Mouse (Mus musculus) limb, embryonic 12.5 days (tissue): Measurements from ENCODE around the gene Ms4a15. TPM values are rescaled to one million over a fixed set of nuclear protein-coding genes. Genes with fewer than 3 reads are reported as not detected.
A peak's percentile ranks its signal among the peaks of the same experiment; 100 is the strongest.

Experiments
- ATAC-seq: fragments of 200-750 bp; cut with Nextera tagmentation; 2 replicates; pipeline ENCODE4 v1.8.0; 2017; ENCODE audit warnings: low read depth, moderate TSS enrichment; ENCODE audit not compliant: insufficient number of reproducible peaks, insufficient read depth, low FRiP score, low TSS enrichment
- H3K27ac ChIP-seq: fragments of 300-500 bp; sonication (generic); 2 replicates; pipeline ENCODE4 v1.5.1; 2016; ENCODE audit warnings: mild to moderate bottlenecking, moderate library complexity
- H3K27me3 ChIP-seq: fragments of 300-500 bp; sonication (generic); 2 replicates; pipeline ENCODE4 v1.6.1; 2016; ENCODE audit warnings: mild to moderate bottlenecking, moderate library complexity
- H3K36me3 ChIP-seq: fragments of 300-500 bp; sonication (generic); 2 replicates; pipeline ENCODE4 v1.6.1; 2016; ENCODE audit warnings: mild to moderate bottlenecking, moderate library complexity
- H3K4me1 ChIP-seq: fragments of 300-500 bp; sonication (generic); replicated peaks from 2 replicates; pipeline ENCODE4 v1.6.1; 2016
- H3K4me2 ChIP-seq: fragments of 300-500 bp; sonication (generic); 2 replicates; pipeline ENCODE4 v1.6.1; 2016; ENCODE audit warnings: mild to moderate bottlenecking, moderate library complexity
- H3K4me3 ChIP-seq: fragments of 300-500 bp; sonication (generic); replicated peaks from 2 replicates; pipeline ENCODE4 v1.5.1; 2016; ENCODE audit warnings: mild to moderate bottlenecking
- H3K9ac ChIP-seq: fragments of 300-500 bp; sonication (generic); replicated peaks from 2 replicates; pipeline ENCODE4 v1.6.1; 2016; ENCODE audit warnings: mild to moderate bottlenecking, moderate library complexity
- H3K9me3 ChIP-seq: fragments of 300-500 bp; sonication (generic); 2 replicates; pipeline ENCODE4 v1.6.1; 2016; ENCODE audit warnings: mild to moderate bottlenecking, moderate library complexity
- WGBS: fragments of 180-500 bp; shearing (Covaris S2); methylation state at CpG from one replicate; pipeline ENCODE4 v1.1.7; 2016; 5-methylcytosine and 5-hydroxymethylcytosine counted together
- polyA plus RNA-seq: library from polyadenylated mRNA; unstranded; fragments of >200 nt; fragmentation: Nextera tagmentation; extraction: Ambion mirVana; gene quantifications from 2 replicates; pipeline ENCODE4 v1.2.1, GENCODE M21; 2016

Ms4a15 gene
- polyA plus RNA-seq, 1 experiment from 2014 or later, result not detected

DNA sequence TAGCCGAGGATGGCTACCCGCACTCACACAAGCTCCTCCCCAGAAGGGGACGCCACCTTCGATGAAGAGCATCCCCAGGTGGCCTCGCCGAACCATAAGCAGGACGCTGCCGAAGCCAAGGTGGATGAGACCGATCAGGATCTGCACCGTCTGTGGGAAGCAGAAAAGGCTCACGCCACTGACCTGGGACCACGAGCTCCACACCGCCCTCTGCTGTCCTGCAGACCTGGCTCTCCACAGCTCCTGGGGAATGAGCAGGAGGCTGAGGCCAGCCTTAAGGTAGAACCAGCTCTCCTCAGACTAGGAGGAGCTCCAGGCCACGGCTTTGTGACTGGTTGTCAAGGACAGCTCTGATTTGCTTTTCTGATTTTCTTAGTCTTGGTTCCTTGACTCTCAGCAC, 9.9 kb downstream of the Ms4a15 start:
- Histone ChIP-seq H3K27me3 (no peaks in the 10 kb centered on the region), H3K9me3 (no peaks in the 10 kb centered on the region), H3K9ac (no peak overlapping the region), H3K4me3 (no peak overlapping the region; the same call in 1 of the 2 replicates), H3K4me2 (peak overlapping the region; percentile 40), H3K4me1 (peaks cover 3% of the 10 kb centered on the region; the same call in 1 of the 2 replicates), H3K36me3 (no peaks in the 10 kb centered on the region), H3K27ac (no peak overlapping the region)
- no peak for ATAC-seq
- WGBS, result 27% methylated on average over 14 of the region's 14 CpGs

DNA sequence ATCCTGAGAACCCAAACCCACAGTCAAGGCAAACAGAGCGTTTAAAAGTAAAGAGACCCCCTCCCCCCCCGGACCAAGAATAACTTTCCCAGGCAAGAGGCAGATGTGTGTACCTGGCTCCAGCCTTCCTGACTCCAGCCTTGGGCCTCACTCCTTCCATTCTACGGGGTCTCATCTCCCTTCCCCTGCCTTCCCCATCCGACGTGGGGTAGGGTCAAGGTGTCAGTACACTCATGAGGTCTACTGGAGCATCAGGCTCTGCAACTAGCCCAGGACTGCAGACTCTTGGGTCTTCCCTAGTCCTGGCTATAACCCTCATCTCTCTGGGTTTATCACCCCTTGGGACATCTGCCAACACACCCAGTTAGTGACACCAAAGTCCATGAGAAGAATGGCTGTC, 12.8 kb downstream of the Ms4a15 start:
- H3K9ac ChIP-seq, result no peak overlapping the region
- 85% methylated on average over 5 of the region's 5 CpGs for WGBS
- H3K4me3 ChIP-seq, result no peak overlapping the region
- peaks cover 3% of the 10 kb centered on the region; the same call in 1 of the 2 replicates for H3K4me1 ChIP-seq
- no peaks in the 10 kb centered on the region for H3K36me3 ChIP-seq
- H3K4me2 ChIP-seq, result no peak overlapping the region
- ATAC-seq, result no peak
- H3K27ac ChIP-seq, result no peak overlapping the region
- no peaks in the 10 kb centered on the region for H3K27me3 ChIP-seq
- no peaks in the 10 kb centered on the region for H3K9me3 ChIP-seq

DNA sequence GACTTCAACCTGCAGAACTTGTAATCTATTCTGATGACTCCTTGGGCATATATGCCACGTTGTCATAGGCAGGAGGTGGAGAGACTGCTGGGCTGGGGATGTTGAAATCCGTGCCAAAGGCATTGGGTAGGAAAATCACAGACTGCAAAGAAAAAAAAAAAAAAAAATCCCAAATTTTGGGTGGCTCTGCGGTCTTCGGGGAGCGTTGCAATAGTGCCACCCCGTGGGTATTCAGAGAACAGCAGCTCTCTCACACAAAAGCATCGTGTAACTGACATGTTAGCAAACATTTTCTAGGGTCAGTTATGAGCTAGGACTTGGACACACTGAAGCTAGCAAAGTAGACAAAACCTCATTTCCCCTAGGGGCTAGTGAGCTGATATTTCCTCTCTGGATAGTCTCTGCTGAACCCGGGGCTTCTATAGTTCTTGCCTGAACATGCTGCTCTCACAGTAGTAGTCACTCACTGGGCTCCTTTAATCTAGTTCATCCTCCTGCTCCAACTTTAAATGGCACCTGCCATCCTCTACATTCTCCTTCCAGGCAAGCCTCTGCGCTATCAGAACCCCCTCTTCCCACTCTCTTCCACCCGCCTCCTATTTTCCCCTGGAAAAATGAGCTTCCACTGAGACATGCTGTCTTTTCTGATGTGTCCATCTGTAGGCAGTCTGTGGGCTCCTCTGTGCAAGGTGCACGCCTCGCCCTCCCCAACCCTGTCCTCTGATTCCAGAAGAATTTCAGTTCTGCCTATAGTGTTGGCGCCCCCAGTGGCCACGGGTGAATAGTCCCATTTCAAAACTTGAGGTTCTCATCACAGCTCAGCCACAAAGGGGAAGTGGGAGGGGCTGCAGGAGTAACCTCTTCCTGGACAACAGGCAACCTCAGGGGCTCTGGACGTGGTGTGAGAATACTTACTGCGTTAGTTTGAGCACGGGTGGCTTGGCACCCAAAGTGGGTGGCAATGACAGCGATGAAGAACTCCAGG, 13.6 kb downstream of the Ms4a15 start:
- no peak overlapping the region for H3K27ac ChIP-seq
- 14% methylated on average over 18 of the region's 18 CpGs for WGBS
- no peaks in the 10 kb centered on the region for H3K9me3 ChIP-seq
- H3K4me1 ChIP-seq, result peaks cover 3% of the 10 kb centered on the region; the same call in 1 of the 2 replicates
- no peaks in the 10 kb centered on the region for H3K36me3 ChIP-seq
- ATAC-seq, result 0 out of 2 replicates have a peak, but pooled peaks have one; percentile 29
- no peak overlapping the region for H3K4me3 ChIP-seq
- no peak overlapping the region for H3K4me2 ChIP-seq
- no peaks in the 10 kb centered on the region for H3K27me3 ChIP-seq
- H3K9ac ChIP-seq, result no peak overlapping the region

DNA sequence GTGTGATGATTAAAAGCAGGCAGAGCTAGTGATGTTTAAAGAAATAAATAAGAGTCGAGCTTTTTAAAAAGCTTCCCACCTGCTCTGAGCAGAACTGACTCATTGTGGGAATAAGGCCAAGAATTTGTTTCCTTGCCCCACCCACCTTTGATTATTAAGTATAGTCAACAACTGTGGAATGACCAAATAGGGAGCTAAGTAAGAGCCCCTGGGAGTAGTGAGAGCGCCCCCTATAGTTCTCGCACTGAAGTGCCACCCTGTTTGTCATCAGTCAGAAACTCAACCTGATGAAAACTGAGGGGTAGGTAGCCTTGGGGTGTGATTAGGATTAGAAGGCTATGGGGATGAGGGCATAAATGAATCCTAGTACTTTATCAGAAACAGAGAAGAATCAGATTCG, 16.7 kb downstream of the Ms4a15 start:
- no peak overlapping the region for H3K9ac ChIP-seq
- no peak for ATAC-seq
- no peak overlapping the region for H3K4me3 ChIP-seq
- no peak overlapping the region for H3K27ac ChIP-seq
- no peak overlapping the region for H3K4me2 ChIP-seq
- 58% methylated on average over 4 of the region's 4 CpGs for WGBS
- no peaks in the 10 kb centered on the region for H3K36me3 ChIP-seq
- 0 out of 2 replicates have a peak, but pooled peaks cover 6% of the 10 kb centered on the region for H3K9me3 ChIP-seq
- H3K4me1 ChIP-seq, result no peaks in the 10 kb centered on the region
- H3K27me3 ChIP-seq, result no peaks in the 10 kb centered on the region

DNA sequence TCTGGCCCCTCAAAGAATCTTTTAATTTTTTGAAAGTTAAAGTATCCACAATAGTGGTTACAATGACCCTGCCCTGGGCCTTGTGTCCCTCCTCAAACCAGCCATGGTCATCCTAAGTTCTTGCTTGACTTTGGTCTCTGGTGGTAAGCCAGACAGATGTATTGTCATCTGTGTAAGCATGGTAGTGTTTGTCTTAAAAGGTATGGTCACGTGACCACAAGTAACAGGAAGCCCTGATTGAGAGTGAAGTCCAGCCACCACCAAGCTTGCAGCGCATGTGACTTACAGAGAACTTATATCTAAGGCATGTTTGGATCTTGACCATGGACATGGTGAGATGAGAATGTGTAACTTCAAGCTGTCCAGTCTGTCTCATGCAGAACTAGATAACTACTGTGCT, 17.9 kb downstream of the Ms4a15 start:
- no peak overlapping the region for H3K4me3 ChIP-seq
- no peaks in the 10 kb centered on the region for H3K4me1 ChIP-seq
- no peaks in the 10 kb centered on the region for H3K27me3 ChIP-seq
- no peaks in the 10 kb centered on the region for H3K36me3 ChIP-seq
- no peak overlapping the region for H3K4me2 ChIP-seq
- H3K9ac ChIP-seq, result no peak overlapping the region
- 83% methylated on average over 2 of the region's 2 CpGs for WGBS
- H3K9me3 ChIP-seq, result 0 out of 2 replicates have a peak, but pooled peaks cover 6% of the 10 kb centered on the region
- H3K27ac ChIP-seq, result no peak overlapping the region
- no peak for ATAC-seq

DNA sequence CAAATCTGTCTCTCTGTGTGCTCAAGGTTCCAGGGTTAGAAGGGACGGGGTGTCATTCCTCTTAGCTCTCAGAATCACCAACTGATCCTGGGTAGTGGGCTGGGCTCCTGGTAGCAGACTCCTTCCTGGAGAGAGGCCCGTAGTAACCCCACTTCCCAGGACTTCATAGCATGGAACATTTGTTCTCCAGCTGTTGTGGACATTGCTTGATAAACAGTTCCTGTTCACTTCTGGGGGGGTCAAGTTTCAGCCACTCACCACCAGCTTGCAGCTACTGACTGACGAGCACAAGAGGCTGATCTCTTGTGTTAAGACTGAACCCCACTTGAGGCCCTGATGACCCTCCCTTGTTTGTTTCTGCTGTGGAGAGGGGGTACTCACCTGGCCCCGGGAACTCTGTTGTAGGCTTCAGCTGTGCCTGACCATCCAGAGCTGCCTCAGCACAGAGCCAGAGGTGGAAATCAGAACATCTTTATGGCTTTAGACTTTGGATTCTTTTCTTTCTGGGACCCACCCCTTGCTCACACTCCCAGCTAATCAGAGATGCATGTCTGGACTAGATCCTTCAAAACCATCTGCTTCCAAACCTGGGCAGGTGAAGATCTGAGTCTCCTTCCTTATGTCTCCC, 18.7 kb downstream of the Ms4a15 start, which contains the start of gene Ms4a10:
Gene Ms4a10, minus strand, starts transcription at position 433 of the 628 bp plus-strand sequence.
- Histone ChIP-seq H3K4me3 (no peak within 1 kb of the TSS), H3K36me3 (no peaks in the 10 kb centered on the region), H3K4me2 (no peak within 1 kb of the TSS), H3K9ac (no peak within 1 kb of the TSS), H3K4me1 (no peaks in the 10 kb centered on the region), H3K27ac (no peak within 1 kb of the TSS; the same call in 1 of the 2 replicates), H3K9me3 (0 out of 2 replicates have a peak, but pooled peaks cover 6% of the 10 kb centered on the region), H3K27me3 (no peaks in the 10 kb centered on the region)
- WGBS, result 23% methylated on average over 4 of the region's 4 CpGs
- peak; percentile 52; the same call in 1 of the 2 replicates for ATAC-seq

DNA sequence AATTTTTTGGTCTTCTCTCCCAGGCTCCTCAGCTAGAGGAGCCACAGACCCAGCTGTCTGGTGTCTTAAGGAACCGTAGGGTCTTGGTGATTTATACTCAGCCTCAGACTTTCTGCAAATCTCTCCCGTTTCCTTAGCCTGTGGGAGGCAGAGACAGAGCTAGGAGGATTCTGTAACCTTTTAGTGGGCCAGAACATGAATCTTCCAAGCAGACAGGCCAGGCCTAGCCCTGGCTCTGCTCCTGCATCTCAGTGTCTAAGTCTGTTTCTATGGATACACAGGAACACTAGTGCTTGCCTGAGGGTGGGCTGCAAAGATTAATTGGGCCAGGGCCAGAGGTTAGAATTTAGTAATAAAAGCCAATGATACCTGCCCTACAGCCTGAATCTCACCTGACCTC, 19.9 kb downstream of the Ms4a15 start:
- Histone ChIP-seq H3K36me3 (no peaks in the 10 kb centered on the region), H3K4me2 (no peak overlapping the region), H3K9ac (no peak overlapping the region), H3K4me1 (no peaks in the 10 kb centered on the region), H3K4me3 (no peak overlapping the region), H3K27ac (no peak overlapping the region), H3K9me3 (0 out of 2 replicates have a peak, but pooled peaks cover 6% of the 10 kb centered on the region), H3K27me3 (no peaks in the 10 kb centered on the region)
- WGBS, result 22% methylated on average over 2 of the region's 2 CpGs
- ATAC-seq, result no peak

DNA sequence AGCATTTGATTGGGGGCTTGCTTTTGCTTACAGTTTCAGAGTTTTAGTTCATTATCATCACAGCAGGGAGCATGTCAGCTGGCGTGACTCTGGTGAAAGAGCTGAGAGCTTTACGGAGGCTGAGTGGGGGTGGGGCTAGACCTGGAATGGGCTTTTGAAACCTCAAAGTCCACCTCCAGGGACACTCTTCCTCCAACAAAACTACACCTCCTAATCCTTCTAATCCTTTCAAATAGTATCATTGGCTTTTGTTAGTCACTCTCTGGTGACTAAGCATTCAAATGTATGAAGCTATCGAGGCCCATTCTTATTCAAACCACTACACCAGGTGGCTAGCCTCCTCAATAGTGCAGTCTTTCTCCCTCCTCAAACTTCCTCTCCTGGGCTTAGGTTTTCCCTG, 20.4 kb downstream of the Ms4a15 start:
- no peak overlapping the region for H3K9ac ChIP-seq
- no peak overlapping the region for H3K4me3 ChIP-seq
- H3K27ac ChIP-seq, result no peak overlapping the region
- H3K36me3 ChIP-seq, result no peaks in the 10 kb centered on the region
- 0 out of 2 replicates have a peak, but pooled peaks cover 6% of the 10 kb centered on the region for H3K9me3 ChIP-seq
- WGBS, result 60% methylated on average over 3 of the region's 3 CpGs
- ATAC-seq, result no peak
- H3K4me2 ChIP-seq, result no peak overlapping the region
- no peaks in the 10 kb centered on the region for H3K4me1 ChIP-seq
- H3K27me3 ChIP-seq, result no peaks in the 10 kb centered on the region

DNA sequence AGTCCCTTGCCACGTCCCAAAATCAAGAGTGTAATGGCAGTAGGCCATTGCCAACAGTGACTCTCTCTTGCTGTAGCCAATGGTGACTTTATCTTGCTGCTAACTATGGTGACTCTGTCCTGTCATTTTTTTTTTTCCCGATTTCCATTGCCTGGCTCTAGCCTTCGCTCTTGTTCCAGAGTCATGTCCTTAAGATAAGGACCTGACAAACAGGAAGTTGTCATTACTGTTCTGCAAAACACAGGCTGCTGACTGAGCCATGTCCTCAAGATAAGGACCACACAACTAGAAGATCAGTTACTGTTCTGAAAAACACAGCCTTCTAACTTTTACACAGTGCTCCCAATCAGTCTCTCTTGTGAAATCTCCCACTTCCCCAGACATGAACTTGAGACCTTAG, 22.6 kb downstream of the Ms4a15 start:
- Histone ChIP-seq H3K4me3 (no peak overlapping the region), H3K9ac (no peak overlapping the region), H3K27me3 (peaks cover 5% of the 10 kb centered on the region; the same call in 1 of the 2 replicates), H3K9me3 (0 out of 2 replicates have a peak, but pooled peaks cover 6% of the 10 kb centered on the region), H3K4me1 (no peaks in the 10 kb centered on the region), H3K27ac (no peak overlapping the region), H3K36me3 (no peaks in the 10 kb centered on the region), H3K4me2 (no peak overlapping the region)
- no peak for ATAC-seq
- WGBS, result 79% methylated on average over 3 of the region's 3 CpGs

DNA sequence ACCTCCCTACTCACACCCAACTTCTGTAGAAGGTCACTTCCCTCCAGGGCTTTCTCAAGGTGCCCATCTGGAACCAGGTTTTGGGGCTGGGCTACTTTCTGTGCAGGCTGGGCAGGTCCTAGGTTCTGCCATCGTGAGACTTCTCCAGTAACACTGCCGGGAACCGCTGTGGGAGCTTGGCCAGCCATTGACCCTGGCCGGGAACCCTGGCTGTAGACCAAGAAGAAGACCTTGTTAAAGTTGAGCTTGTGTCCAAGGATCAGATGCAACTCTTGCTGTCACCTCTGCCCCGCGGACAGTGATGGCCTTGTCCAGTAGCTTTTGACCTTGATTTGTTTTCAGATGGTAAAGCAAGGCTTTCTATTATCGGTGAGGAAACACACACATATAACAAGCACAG, 24.5 kb downstream of the Ms4a15 start:
- ATAC-seq, result no peak
- Histone ChIP-seq H3K9me3 (0 out of 2 replicates have a peak, but pooled peaks cover 6% of the 10 kb centered on the region), H3K9ac (no peak overlapping the region), H3K4me2 (no peak overlapping the region), H3K27ac (no peak overlapping the region), H3K4me1 (no peaks in the 10 kb centered on the region), H3K27me3 (peaks cover 8% of the 10 kb centered on the region; the same call in 1 of the 2 replicates), H3K36me3 (no peaks in the 10 kb centered on the region), H3K4me3 (no peak overlapping the region)
- 86% methylated on average over 7 of the region's 7 CpGs for WGBS

DNA sequence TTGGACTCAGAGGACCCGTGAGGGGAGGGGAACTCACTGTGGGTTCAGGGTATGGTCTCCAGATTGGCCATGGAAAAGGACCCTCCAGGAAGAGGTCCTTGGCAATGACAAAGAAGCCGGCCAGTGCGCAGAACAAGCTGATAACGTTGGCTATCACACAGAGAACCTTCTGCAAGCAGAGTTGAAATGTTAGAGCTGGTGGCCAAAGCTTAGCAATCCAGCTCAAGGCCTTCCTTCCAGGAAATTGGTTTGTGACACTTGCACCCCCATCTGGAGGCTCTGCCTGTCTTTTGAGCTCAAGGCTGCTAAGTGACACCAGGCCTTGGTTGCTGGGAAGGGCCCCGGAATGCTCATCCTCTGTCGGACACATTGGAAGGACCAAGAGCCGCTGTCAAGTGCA, 27.3 kb downstream of the Ms4a15 start:
- peaks cover 23% of the 10 kb centered on the region for H3K27me3 ChIP-seq
- H3K27ac ChIP-seq, result no peak overlapping the region
- H3K4me3 ChIP-seq, result no peak overlapping the region
- H3K9me3 ChIP-seq, result no peaks in the 10 kb centered on the region
- H3K4me2 ChIP-seq, result no peak overlapping the region
- 85% methylated on average over 7 of the region's 7 CpGs for WGBS
- no peak overlapping the region for H3K9ac ChIP-seq
- ATAC-seq, result no peak
- no peaks in the 10 kb centered on the region for H3K36me3 ChIP-seq
- no peaks in the 10 kb centered on the region for H3K4me1 ChIP-seq
